ENCODE assay signal across 9 mouse cellular contexts in genomic region chr19:46899306-46899705, GRCm38 (mm10).
A peak's percentile ranks its signal among the peaks of the same experiment; 100 is the strongest.
DNase-seq lines count a peak whose midpoint lies in the region; ATAC-seq and TF ChIP-seq lines count a peak whose summit lies in the region.
"Had no signal": no experiment of that assay in that cellular context is flagged by ENCODE, and none has a peak within 500 bp of the region (broad histone marks: within the 10 kb centered on the region; RNA-seq: fewer than 3 reads in every experiment).

No protein-coding gene starts in this region.

- H3K4me3 ChIP-seq in gastrocnemius, adult 2 months = no peak overlapping the region
- H3K4me3 ChIP-seq: forebrain, embryonic 13.5 days had no signal

- peak overlapping the region; percentile 0; the same call in 1 of the 2 replicates for H3K27ac ChIP-seq in gastrocnemius, adult 2 months
- H3K27ac ChIP-seq: forebrain, embryonic 13.5 days had no signal

- ATAC-seq in inflammation-experienced regulatory T-cells, adult 6 months = no peak
- ATAC-seq: forebrain, embryonic 13.5 days had no signal

- intact Hi-C loops in gastrocnemius, adult 2 months (cut with DNase I) = loop anchor here (5.0 kb wide), 1 partner anchor 43 kb away; no protein-coding TSS in a partner anchor

- no peak for TF ChIP-seq CTCF in gastrocnemius, adult 2 months (IDR thresholded peaks at IDR 0.05)

- no peak for DNase-seq in gastrocnemius, adult 2 months
- DNase-seq in gastrocnemius, postnatal 25 days = no peak
- DNase-seq in testis, postnatal 14 days (ENCODE audit: low spot score) = peak; percentile 39
- no peak for DNase-seq in testis, postnatal 10 days (ENCODE audit: low spot score)
- DNase-seq in kidney, postnatal 36 days = peak; percentile 54 to 74
- DNase-seq in frontal cortex, postnatal 14 days (ENCODE audit: low spot score in 2 of 2) = no peak
- no peak for DNase-seq in urinary bladder, postnatal 36 days (ENCODE audit: low spot score in 2 of 2)

Comparison
In these comparisons a context has a peak if more than half of its experiments do, and no peak if none do; other contexts are left out.
1. DNase-seq: peak in testis, postnatal 14 days (single experiment) and kidney, postnatal 36 days (2 of 2); none in gastrocnemius, adult 2 months (single experiment), gastrocnemius, postnatal 25 days (single experiment), testis, postnatal 10 days (single experiment), frontal cortex, postnatal 14 days (0 of 2) and urinary bladder, postnatal 36 days (0 of 2).